Mouse (Mus musculus) midbrain, embryonic 12.5 days (tissue): ENCODE results near the gene Pcp2. TPM values are rescaled to one million over a fixed set of nuclear protein-coding genes. Genes with fewer than 3 reads are reported as not detected.

Experiments
- ATAC-seq: fragments of 200-750 bp; cut with Nextera tagmentation; 2 replicates; pipeline ENCODE4 v1.8.0; 2017; ENCODE audit warnings: low read depth, moderate TSS enrichment, moderate library complexity; ENCODE audit not compliant: low FRiP score
- H3K27ac ChIP-seq: fragments of 300-500 bp; sonication (generic); replicated peaks from 2 replicates; pipeline ENCODE4 v1.5.1; 2016; ENCODE audit warnings: mild to moderate bottlenecking
- H3K27me3 ChIP-seq: fragments of 300-500 bp; sonication (generic); 2 replicates; pipeline ENCODE4 v1.6.1; 2016; ENCODE audit warnings: mild to moderate bottlenecking
- H3K36me3 ChIP-seq: fragments of 300-500 bp; sonication (generic); 2 replicates; pipeline ENCODE4 v1.6.1; 2016
- H3K4me1 ChIP-seq: fragments of 300-500 bp; sonication (generic); 2 replicates; pipeline ENCODE4 v1.6.1; 2016
- H3K4me2 ChIP-seq: fragments of 300-500 bp; sonication (generic); replicated peaks from 2 replicates; pipeline ENCODE4 v1.6.1; 2016; ENCODE audit warnings: mild to moderate bottlenecking, moderate library complexity
- H3K4me3 ChIP-seq: fragments of 300-500 bp; sonication (generic); 2 replicates; pipeline ENCODE4 v1.5.1; 2016; ENCODE audit warnings: mild to moderate bottlenecking
- H3K9ac ChIP-seq: fragments of 300-500 bp; sonication (generic); replicated peaks from 2 replicates; pipeline ENCODE4 v1.6.1; 2016; ENCODE audit warnings: mild to moderate bottlenecking, moderate library complexity
- H3K9me3 ChIP-seq: fragments of 300-500 bp; sonication (generic); 2 replicates; pipeline ENCODE4 v1.6.1; 2016; ENCODE audit warnings: mild to moderate bottlenecking
- WGBS: fragments of 180-500 bp; shearing (Covaris S2); methylation state at CpG from one replicate; pipeline ENCODE4 v1.1.7; 2016; 5-methylcytosine and 5-hydroxymethylcytosine counted together
- polyA plus RNA-seq: library from polyadenylated mRNA; unstranded; fragments of >200 nt; fragmentation: Nextera tagmentation; extraction: Ambion mirVana; gene quantifications from 2 replicates; pipeline ENCODE4 v1.2.1, GENCODE M21; 2016

The Pcp2 gene
- 0.14 TPM in 1 of 2 replicates, not detected in the other for polyA plus RNA-seq

DNA sequence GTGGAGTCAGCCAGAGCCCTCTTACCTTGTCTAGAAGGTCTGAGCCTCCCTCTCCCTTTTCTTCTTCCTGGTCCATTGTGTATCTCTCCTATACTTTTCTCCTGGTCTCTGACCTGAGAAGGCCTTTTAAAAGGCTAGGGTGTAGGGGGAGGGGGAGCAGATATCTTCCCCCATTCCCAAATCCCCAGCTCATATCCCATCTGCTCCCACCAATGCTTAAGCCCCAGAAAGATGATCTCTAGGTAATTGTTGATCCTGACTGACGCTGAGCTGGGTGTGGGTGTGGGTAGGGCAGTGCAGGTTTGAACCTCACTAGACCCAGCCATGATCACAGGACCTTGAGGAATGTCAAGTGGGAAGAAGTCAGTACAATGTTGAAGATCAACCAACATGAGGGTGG lies at the start of gene Pcp2:
TSS of gene Pcp2 (minus strand) at position 101 of the 400 bp plus-strand sequence.
- H3K36me3 ChIP-seq, result no peaks in the 10 kb centered on the region
- 77% methylated on average over 1 of the region's 1 CpGs for WGBS
- peaks cover 15% of the 10 kb centered on the region; the same call in 1 of the 2 replicates for H3K27me3 ChIP-seq
- no peak within 1 kb of the TSS for H3K4me2 ChIP-seq
- H3K27ac ChIP-seq, result no peak within 1 kb of the TSS
- no peak for ATAC-seq
- H3K4me1 ChIP-seq, result peaks cover 10% of the 10 kb centered on the region
- H3K9me3 ChIP-seq, result no peaks in the 10 kb centered on the region
- H3K9ac ChIP-seq, result no peak within 1 kb of the TSS
- H3K4me3 ChIP-seq, result no peak within 1 kb of the TSS

DNA sequence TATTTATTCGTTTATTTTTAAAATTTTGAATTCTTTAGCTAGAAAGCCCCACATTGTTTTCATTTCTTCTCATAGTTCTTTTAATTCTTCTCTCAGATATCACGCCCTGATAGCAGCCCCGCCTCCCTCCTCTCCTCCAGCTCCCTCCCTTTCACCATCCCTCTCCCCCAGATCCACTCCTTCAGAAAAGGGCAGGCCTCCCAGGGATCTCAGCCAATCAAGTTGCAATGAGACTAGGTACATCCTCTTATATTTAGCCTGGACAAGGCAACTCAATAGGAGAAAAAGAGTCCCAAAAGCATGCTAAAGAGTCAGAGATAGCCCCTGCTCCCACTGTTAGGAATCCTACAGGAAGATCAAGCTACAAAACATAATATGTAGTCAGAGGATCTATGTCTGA lies 49.3 kb upstream of the Pcp2 start:
- H3K36me3 ChIP-seq, result peaks cover 11% of the 10 kb centered on the region
- no peak overlapping the region for H3K27ac ChIP-seq
- no peak overlapping the region for H3K4me3 ChIP-seq
- H3K9me3 ChIP-seq, result no peaks in the 10 kb centered on the region
- H3K9ac ChIP-seq, result no peak overlapping the region
- no peak for ATAC-seq
- 51% methylated on average over 3 of the region's 3 CpGs for WGBS
- peaks cover 17% of the 10 kb centered on the region for H3K4me1 ChIP-seq
- no peaks in the 10 kb centered on the region for H3K27me3 ChIP-seq
- H3K4me2 ChIP-seq, result no peak overlapping the region

DNA sequence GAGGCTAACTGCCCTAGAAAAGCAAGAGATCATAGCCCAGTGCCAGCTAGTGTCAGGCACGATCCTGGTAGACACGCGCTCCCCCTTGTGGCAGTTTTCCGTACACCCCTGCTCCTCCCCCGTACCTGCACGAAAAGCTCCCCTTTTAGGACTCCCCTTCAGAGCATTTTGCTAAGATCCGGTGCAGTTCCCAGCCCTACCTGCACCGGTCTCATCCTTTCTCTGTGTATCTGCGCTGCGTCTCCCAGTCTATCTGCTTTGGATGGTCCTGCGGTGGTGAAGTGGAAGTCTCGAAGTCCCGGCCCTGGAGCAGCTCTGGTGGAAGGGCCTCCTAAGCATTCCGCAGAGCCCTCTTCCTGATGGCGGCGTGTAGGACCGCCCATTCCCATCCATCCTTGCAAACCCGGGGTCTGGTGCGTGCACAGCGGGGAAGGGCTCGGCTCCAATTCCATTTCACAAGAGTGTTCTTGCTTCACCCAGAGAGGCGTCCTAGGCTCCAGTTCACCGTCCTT lies 46.7 kb upstream of the Pcp2 start, which contains the start of gene Fcor:
TSS of gene Fcor (minus strand) at position 383 of the 512 bp plus-strand sequence.
- peak; percentile 81 for ATAC-seq
- Histone ChIP-seq H3K27ac (peak within 1 kb of the TSS; percentile 63), H3K4me1 (peaks cover 6% of the 10 kb centered on the region; the same call in 1 of the 2 replicates), H3K27me3 (no peaks in the 10 kb centered on the region), H3K9ac (peak within 1 kb of the TSS; percentile 66), H3K36me3 (no peaks in the 10 kb centered on the region), H3K4me3 (peak within 1 kb of the TSS; percentile 51), H3K4me2 (peak within 1 kb of the TSS; percentile 63), H3K9me3 (no peaks in the 10 kb centered on the region)
- under 1% methylated on average over 23 of the region's 23 CpGs for WGBS

DNA sequence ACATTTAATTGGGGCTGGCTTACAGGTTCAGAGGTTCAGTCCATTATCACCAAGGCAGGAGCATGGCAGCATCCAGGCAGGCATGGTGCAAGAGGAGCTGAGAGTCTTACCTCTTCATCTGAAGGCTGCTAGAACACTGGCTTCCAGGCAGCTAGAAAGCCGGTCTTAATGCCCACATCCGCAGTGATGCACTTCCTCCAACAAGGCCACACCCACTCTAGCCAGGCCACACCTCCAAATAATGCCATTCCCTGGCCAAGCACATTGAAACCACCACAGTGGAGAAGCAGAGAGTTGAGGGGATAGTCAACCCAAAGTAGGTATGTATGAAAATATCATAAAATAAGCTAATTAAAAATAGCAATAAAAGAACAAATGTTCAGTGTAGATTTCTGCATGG lies 45.0 kb upstream of the Pcp2 start:
- Histone ChIP-seq H3K4me3 (no peak overlapping the region), H3K9me3 (no peaks in the 10 kb centered on the region), H3K4me2 (no peak overlapping the region), H3K27ac (no peak overlapping the region), H3K9ac (no peak overlapping the region), H3K4me1 (peaks cover 5% of the 10 kb centered on the region; the same call in 1 of the 2 replicates), H3K27me3 (no peaks in the 10 kb centered on the region), H3K36me3 (no peaks in the 10 kb centered on the region)
- WGBS, result 85% methylated on average over 2 of the region's 2 CpGs
- no peak for ATAC-seq

DNA sequence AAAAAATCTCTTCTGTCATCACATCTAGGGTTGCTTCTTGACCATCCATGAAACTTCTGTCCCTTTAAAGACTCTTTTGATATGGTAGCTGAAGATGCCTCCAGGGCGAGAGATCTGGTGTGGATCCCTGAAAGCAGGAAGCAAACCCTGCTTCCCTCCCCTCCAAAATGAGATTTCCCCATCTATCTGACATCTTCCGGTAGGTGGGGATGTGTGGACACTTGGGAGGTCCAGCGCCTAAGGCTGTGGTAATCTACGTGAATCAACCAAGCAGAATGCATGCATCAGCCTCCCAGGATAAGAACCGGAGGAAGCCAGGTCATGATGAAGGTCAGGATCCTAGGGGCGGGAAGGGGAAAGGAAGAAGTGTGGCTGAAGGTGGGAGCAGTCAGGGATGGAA lies 40.2 kb upstream of the Pcp2 start, which contains the start of gene Mcemp1:
TSS of gene Mcemp1 (plus strand) at position 248 of the 400 bp plus-strand sequence.
- no peak within 1 kb of the TSS for H3K4me3 ChIP-seq
- ATAC-seq, result no peak
- H3K36me3 ChIP-seq, result no peaks in the 10 kb centered on the region
- no peaks in the 10 kb centered on the region for H3K9me3 ChIP-seq
- no peaks in the 10 kb centered on the region for H3K4me1 ChIP-seq
- H3K27me3 ChIP-seq, result no peaks in the 10 kb centered on the region
- H3K27ac ChIP-seq, result no peak within 1 kb of the TSS
- no peak within 1 kb of the TSS for H3K4me2 ChIP-seq
- no peak within 1 kb of the TSS for H3K9ac ChIP-seq
- WGBS, result 78% methylated on average over 6 of the region's 6 CpGs

DNA sequence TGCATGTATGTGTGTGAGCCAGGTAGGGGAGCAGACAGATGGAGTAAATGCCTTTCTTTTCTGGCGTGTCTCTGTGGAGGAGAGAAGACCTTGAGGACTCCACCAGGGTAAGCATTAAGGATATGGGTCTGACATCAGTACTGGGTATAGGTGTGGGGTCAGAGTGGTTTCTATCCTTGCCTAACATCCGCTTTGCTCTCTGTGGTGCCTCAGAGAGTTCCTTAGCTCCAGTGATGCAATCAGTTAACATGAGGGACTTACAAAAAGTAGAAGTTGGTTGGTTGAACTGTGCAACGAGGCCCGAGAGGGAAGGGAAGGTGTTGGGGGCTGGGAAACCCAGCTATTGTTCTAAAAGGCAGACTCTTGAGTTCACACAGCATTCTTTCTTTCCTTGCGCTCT lies 39.1 kb upstream of the Pcp2 start:
- no peak for ATAC-seq
- Histone ChIP-seq H3K4me2 (no peak overlapping the region), H3K9me3 (no peaks in the 10 kb centered on the region), H3K4me3 (no peak overlapping the region), H3K4me1 (no peaks in the 10 kb centered on the region), H3K9ac (no peak overlapping the region), H3K27me3 (no peaks in the 10 kb centered on the region), H3K36me3 (no peaks in the 10 kb centered on the region), H3K27ac (no peak overlapping the region)
- 65% methylated on average over 5 of the region's 5 CpGs for WGBS

DNA sequence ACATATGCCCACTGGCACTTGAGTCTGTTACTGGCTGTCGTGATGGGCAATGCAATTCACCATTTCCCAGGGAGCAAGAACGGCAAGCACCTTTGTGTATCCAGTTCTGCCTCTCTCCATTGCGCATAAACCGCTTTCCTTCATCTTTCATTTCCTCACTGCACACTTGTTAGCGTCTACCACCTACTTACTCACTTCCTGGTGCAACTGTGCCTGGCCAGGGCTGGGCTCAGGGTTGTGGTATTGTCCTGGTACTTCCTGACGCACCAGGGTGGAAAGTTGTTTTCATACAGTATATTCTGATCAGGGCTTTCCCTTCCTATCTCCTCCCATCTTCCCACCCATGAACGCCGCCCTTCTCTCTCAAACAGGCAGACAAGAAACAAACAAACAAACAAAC lies 35.5 kb upstream of the Pcp2 start:
- Histone ChIP-seq H3K27me3 (no peaks in the 10 kb centered on the region), H3K4me1 (peaks cover 8% of the 10 kb centered on the region), H3K27ac (no peak overlapping the region), H3K9me3 (no peaks in the 10 kb centered on the region), H3K36me3 (no peaks in the 10 kb centered on the region), H3K4me2 (no peak overlapping the region), H3K4me3 (no peak overlapping the region), H3K9ac (no peak overlapping the region)
- no peak for ATAC-seq
- 86% methylated on average over 8 of the region's 8 CpGs for WGBS

DNA sequence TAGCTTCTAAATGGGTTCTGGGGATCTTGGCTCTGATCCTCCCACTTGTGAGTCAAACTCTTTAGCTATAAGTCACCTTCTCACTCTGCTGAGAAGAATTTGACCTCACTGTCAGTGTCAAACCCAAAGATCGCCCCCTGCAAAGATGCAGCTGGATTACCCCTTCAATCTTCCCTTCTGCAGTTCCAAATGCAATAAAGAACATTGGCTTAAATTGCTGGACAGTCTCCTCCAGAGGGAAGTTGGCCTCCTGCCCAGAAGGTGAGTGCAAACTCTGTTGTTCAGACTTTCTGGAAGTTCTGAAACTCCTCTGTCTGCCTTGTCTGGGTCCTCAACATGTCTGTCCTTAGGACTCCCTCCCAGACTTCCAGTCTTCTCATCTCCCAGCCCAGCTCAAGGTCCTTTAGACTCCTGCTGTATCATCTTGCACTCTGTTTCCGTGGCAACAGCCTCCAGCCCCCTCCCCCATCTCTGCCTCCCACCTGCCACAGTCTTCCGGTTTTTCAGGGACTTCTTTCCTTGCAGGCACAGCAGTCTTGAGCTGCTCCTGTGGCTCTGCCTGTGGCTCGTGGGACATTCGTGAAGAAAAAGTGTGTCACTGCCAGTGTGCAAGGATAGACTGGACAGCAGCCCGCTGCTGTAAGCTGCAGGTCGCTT lies 31.5 kb upstream of the Pcp2 start:
- 21% methylated on average over 7 of the region's 7 CpGs for WGBS
- no peak overlapping the region for H3K27ac ChIP-seq
- peak overlapping the region; percentile 42 for H3K4me2 ChIP-seq
- H3K9me3 ChIP-seq, result no peaks in the 10 kb centered on the region
- peak overlapping the region; percentile 41 for H3K9ac ChIP-seq
- H3K4me1 ChIP-seq, result peaks cover 8% of the 10 kb centered on the region
- H3K27me3 ChIP-seq, result no peaks in the 10 kb centered on the region
- peak; percentile 72 for ATAC-seq
- peak overlapping the region; percentile 18 for H3K4me3 ChIP-seq
- no peaks in the 10 kb centered on the region for H3K36me3 ChIP-seq

DNA sequence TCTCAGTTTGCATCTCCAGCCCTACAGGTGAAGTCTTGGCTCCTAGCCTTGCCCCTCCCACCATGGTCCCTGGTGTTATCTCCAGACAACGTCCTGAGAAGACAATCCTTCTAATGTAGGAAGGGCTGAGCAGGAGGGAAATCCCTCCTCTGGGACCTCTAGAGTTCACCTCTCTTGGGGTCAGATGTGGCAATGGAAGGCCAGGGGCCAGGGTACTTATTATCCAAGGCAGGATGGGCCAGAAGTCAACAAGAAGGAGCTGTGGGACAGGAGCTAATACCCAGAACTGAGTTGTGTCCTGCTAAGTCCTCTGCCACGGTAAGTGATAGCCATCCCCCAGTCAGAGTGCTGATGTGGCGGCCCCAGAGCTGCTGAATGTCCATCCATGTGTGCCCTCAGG lies 30.2 kb upstream of the Pcp2 start, which contains the start of gene Retn:
TSS of gene Retn (plus strand) at position 245 of the 400 bp plus-strand sequence.
- Histone ChIP-seq H3K27me3 (no peaks in the 10 kb centered on the region), H3K27ac (no peak within 1 kb of the TSS), H3K9me3 (no peaks in the 10 kb centered on the region), H3K9ac (no peak within 1 kb of the TSS), H3K4me2 (no peak within 1 kb of the TSS), H3K4me3 (no peak within 1 kb of the TSS), H3K36me3 (no peaks in the 10 kb centered on the region), H3K4me1 (peaks cover 8% of the 10 kb centered on the region)
- no peak for ATAC-seq
- 69% methylated on average over 3 of the region's 3 CpGs for WGBS

DNA sequence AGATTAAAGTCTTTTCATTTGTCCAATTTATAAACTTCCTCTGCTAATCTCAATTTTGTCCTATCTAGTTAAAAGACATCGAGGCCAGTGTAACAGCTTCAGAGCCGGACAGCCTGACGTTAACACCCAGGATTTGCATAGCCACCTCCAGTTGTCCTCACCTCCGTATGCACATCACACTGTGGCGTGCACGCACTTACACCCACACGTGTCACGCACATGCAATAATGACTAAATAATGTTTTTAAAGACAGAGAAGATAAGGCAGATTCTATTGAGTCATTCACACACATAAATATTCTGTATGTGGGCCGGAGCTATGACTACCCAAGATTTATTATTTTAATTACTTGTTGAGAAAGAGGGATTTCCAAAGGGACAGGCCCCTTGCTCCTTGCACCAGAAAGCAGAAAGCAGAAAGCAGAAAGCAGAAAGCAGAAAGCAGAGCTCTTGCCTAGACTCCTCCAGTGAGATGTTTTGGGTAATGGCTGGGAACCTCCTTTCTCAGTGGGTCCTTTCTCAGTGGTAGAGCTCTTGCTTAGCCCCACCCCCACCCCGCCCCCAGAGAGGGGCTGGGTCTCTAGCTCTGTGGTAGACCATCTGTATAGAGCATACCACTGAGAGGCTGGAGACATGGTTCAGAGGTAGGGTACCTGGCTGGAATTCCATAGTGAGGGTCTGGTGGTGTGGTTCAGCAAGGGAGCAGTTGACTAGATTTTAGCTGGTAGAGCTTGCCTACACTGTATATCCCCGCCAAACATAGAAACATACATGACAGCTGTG lies 29.6 kb upstream of the Pcp2 start:
- ATAC-seq, result no peak
- no peak overlapping the region for H3K9ac ChIP-seq
- WGBS, result 77% methylated on average over 11 of the region's 11 CpGs
- no peaks in the 10 kb centered on the region for H3K36me3 ChIP-seq
- no peak overlapping the region for H3K27ac ChIP-seq
- peaks cover 8% of the 10 kb centered on the region for H3K4me1 ChIP-seq
- no peaks in the 10 kb centered on the region for H3K9me3 ChIP-seq
- no peak overlapping the region for H3K4me3 ChIP-seq
- H3K4me2 ChIP-seq, result no peak overlapping the region
- no peaks in the 10 kb centered on the region for H3K27me3 ChIP-seq

DNA sequence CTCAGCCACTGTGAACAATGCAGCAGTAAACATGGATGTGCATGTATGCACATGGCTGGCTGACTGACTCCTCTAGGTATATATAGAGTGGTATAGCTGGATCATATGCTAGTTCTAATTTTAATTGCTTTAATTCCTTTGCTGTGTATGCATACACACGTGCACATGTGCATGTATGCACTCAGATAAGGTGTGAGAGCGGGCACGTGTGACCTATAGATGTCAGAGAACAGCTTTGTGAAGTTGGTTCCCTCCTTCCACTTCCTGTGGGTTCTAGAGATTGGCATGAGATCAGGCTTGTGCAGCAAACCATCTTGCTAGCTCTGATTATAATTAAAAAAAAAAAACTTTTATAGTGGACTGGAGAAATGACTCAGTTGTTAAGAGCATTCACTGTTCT lies 27.5 kb upstream of the Pcp2 start:
- no peak overlapping the region for H3K4me3 ChIP-seq
- 68% methylated on average over 3 of the region's 3 CpGs for WGBS
- no peak for ATAC-seq

DNA sequence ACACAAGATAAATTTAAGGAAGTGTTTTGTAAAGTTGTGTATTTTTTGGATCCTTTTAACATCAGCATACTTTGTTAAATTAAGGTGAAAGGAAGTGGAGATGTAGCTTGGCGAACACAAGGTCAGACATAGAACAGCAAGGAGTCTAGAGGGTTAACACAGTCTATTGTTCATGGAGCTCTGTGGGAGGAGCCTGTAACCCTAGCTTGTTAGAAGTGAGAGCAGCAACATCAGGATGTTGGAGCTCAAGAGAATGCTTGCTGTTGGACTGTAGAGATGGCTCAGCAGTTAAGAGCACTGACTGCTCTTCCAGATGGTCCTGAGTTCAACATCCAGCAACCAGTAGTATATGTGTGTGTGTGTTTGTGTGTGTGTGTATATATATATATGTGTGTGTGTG lies 23.6 kb upstream of the Pcp2 start:
- H3K36me3 ChIP-seq, result no peaks in the 10 kb centered on the region
- no peaks in the 10 kb centered on the region for H3K27me3 ChIP-seq
- H3K9ac ChIP-seq, result no peak overlapping the region
- no peak overlapping the region for H3K27ac ChIP-seq
- H3K9me3 ChIP-seq, result no peaks in the 10 kb centered on the region
- H3K4me2 ChIP-seq, result no peak overlapping the region
- no peaks in the 10 kb centered on the region for H3K4me1 ChIP-seq
- H3K4me3 ChIP-seq, result no peak overlapping the region
- no peak for ATAC-seq
- WGBS, result 36% methylated on average over 1 of the region's 1 CpGs

More for the DNA sequence above, 27.5 kb upstream of the Pcp2 start:
- Histone ChIP-seq H3K27ac (no peak overlapping the region), H3K9me3 (no peaks in the 10 kb centered on the region), H3K4me2 (no peak overlapping the region), H3K36me3 (no peaks in the 10 kb centered on the region), H3K9ac (no peak overlapping the region), H3K4me1 (peaks cover 8% of the 10 kb centered on the region), H3K27me3 (no peaks in the 10 kb centered on the region)
